Mouse (Mus musculus): ENCODE measurements around the gene Dtx1. TPM values are rescaled to one million over a fixed set of nuclear protein-coding genes. Genes with fewer than 3 reads are reported as not detected.

Gene Dtx1
- polyA plus RNA-seq (2015; fragmentation: Nextera tagmentation; extraction: Ambion mirVana) = 5.2 and 5.6 TPM in 2 replicates

GRCm38 (mm10) chr5:120711827-120712226 lies at the start of gene Dtx1:
Gene Dtx1, minus strand, starts transcription at chr5:120711927.
- Histone ChIP-seq H3K27me3 (replicated peaks) (peaks cover 52% of the 10 kb centered on the region), H3K9me3 (no peaks in the 10 kb centered on the region), H3K36me3 (no peaks in the 10 kb centered on the region), H3K4me2 (peak within 1 kb of the TSS; percentile 81), H3K4me1 (peaks cover 15% of the 10 kb centered on the region), H3K27ac (no peak within 1 kb of the TSS), H3K4me3 (replicated peaks) (peak within 1 kb of the TSS; percentile 47), H3K9ac (peak within 1 kb of the TSS; percentile 29; the same call in 1 of the 2 replicates)
- 42% methylated on average over 3 of the region's 3 CpGs for WGBS
- no peak for ATAC-seq (ENCODE audit: insufficient read depth, low FRiP score, low read depth)

GRCm38 (mm10) chr5:120754215-120754614 lies 42.5 kb upstream of the Dtx1 start:
- ATAC-seq (ENCODE audit: insufficient read depth, low FRiP score, low read depth) = no peak
- no peaks in the 10 kb centered on the region for H3K36me3 ChIP-seq
- no peaks in the 10 kb centered on the region for H3K27me3 ChIP-seq (replicated peaks)
- no peak overlapping the region for H3K27ac ChIP-seq
- H3K4me1 ChIP-seq = no peaks in the 10 kb centered on the region
- no peak overlapping the region for H3K4me3 ChIP-seq (replicated peaks)
- H3K4me2 ChIP-seq = no peak overlapping the region
- H3K9me3 ChIP-seq = no peaks in the 10 kb centered on the region
- 86% methylated on average over 4 of the region's 4 CpGs for WGBS
- H3K9ac ChIP-seq = no peak overlapping the region

GRCm38 (mm10) chr5:120752786-120753185 lies 41.1 kb upstream of the Dtx1 start:
- ATAC-seq (ENCODE audit: insufficient read depth, low FRiP score, low read depth) = no peak
- Histone ChIP-seq H3K4me1 (no peaks in the 10 kb centered on the region), H3K27ac (no peak overlapping the region), H3K36me3 (no peaks in the 10 kb centered on the region), H3K9ac (no peak overlapping the region), H3K4me3 (replicated peaks) (no peak overlapping the region), H3K9me3 (no peaks in the 10 kb centered on the region), H3K27me3 (replicated peaks) (no peaks in the 10 kb centered on the region), H3K4me2 (no peak overlapping the region)
- 71% methylated on average over 3 of the region's 3 CpGs for WGBS

- Histone ChIP-seq H3K36me3 (no peaks in the 10 kb centered on the region), H3K4me2 (no peak overlapping the region), H3K27me3 (replicated peaks) (no peaks in the 10 kb centered on the region), H3K9me3 (no peaks in the 10 kb centered on the region), H3K4me1 (no peaks in the 10 kb centered on the region), H3K4me3 (replicated peaks) (no peak overlapping the region), H3K27ac (no peak overlapping the region), H3K9ac (no peak overlapping the region)
- 68% methylated on average over 3 of the region's 3 CpGs for WGBS
- ATAC-seq (ENCODE audit: insufficient read depth, low FRiP score, low read depth) = no peak
Measured at GRCm38 (mm10) chr5:120751206-120751605, 39.5 kb upstream of the Dtx1 start.

- Histone ChIP-seq H3K27ac (no peak within 1 kb of the TSS), H3K4me3 (replicated peaks) (no peak within 1 kb of the TSS), H3K4me1 (no peaks in the 10 kb centered on the region), H3K9ac (no peak within 1 kb of the TSS), H3K36me3 (no peaks in the 10 kb centered on the region), H3K27me3 (replicated peaks) (no peaks in the 10 kb centered on the region), H3K4me2 (no peak within 1 kb of the TSS), H3K9me3 (no peaks in the 10 kb centered on the region)
- WGBS = 49% methylated on average over 5 of the region's 5 CpGs
- no peak for ATAC-seq (ENCODE audit: insufficient read depth, low FRiP score, low read depth)
Measured at GRCm38 (mm10) chr5:120749688-120750087, 38.0 kb upstream of the Dtx1 start, which contains the start of gene Oas2. Gene Oas2, minus strand, starts transcription at chr5:120749853.

- H3K4me3 ChIP-seq (replicated peaks) = no peak overlapping the region
- H3K27ac ChIP-seq = no peak overlapping the region
- H3K36me3 ChIP-seq = no peaks in the 10 kb centered on the region
- H3K27me3 ChIP-seq (replicated peaks) = 0 out of 2 replicates have a peak, but pooled peaks cover 3% of the 10 kb centered on the region
- 8% methylated on average over 5 of the region's 5 CpGs for WGBS
- ATAC-seq (ENCODE audit: insufficient read depth, low FRiP score, low read depth) = no peak
- no peaks in the 10 kb centered on the region for H3K4me1 ChIP-seq
- no peak overlapping the region for H3K9ac ChIP-seq
- no peaks in the 10 kb centered on the region for H3K9me3 ChIP-seq
- H3K4me2 ChIP-seq = no peak overlapping the region
Measured at GRCm38 (mm10) chr5:120746451-120746850, 34.7 kb upstream of the Dtx1 start.

- Histone ChIP-seq H3K9me3 (no peaks in the 10 kb centered on the region), H3K27me3 (replicated peaks) (peaks cover 3% of the 10 kb centered on the region; the same call in 1 of the 2 replicates), H3K36me3 (no peaks in the 10 kb centered on the region), H3K27ac (no peak overlapping the region), H3K4me2 (no peak overlapping the region), H3K4me1 (no peaks in the 10 kb centered on the region), H3K4me3 (replicated peaks) (no peak overlapping the region), H3K9ac (no peak overlapping the region)
- 27% methylated on average over 4 of the region's 4 CpGs for WGBS
- ATAC-seq (ENCODE audit: insufficient read depth, low FRiP score, low read depth) = no peak
Measured at GRCm38 (mm10) chr5:120742125-120742524, 30.4 kb upstream of the Dtx1 start.

- no peaks in the 10 kb centered on the region for H3K9me3 ChIP-seq
- no peak overlapping the region for H3K4me2 ChIP-seq
- H3K9ac ChIP-seq = no peak overlapping the region
- ATAC-seq (ENCODE audit: insufficient read depth, low FRiP score, low read depth) = no peak
- H3K27ac ChIP-seq = no peak overlapping the region
- no peak overlapping the region for H3K4me3 ChIP-seq (replicated peaks)
- H3K27me3 ChIP-seq (replicated peaks) = no peaks in the 10 kb centered on the region; the same call in 1 of the 2 replicates
- no peaks in the 10 kb centered on the region for H3K4me1 ChIP-seq
- 55% methylated on average over 9 of the region's 14 CpGs for WGBS
- no peaks in the 10 kb centered on the region for H3K36me3 ChIP-seq
Measured at GRCm38 (mm10) chr5:120734380-120734990, 22.8 kb upstream of the Dtx1 start.

GRCm38 (mm10) chr5:120733696-120734095 lies 22.0 kb upstream of the Dtx1 start:
- H3K9me3 ChIP-seq = no peaks in the 10 kb centered on the region
- no peaks in the 10 kb centered on the region; the same call in 1 of the 2 replicates for H3K27me3 ChIP-seq (replicated peaks)
- no peaks in the 10 kb centered on the region for H3K36me3 ChIP-seq
- H3K4me2 ChIP-seq = no peak overlapping the region
- no peak overlapping the region for H3K27ac ChIP-seq
- H3K4me3 ChIP-seq (replicated peaks) = no peak overlapping the region
- H3K9ac ChIP-seq = no peak overlapping the region
- H3K4me1 ChIP-seq = no peaks in the 10 kb centered on the region
- ATAC-seq (ENCODE audit: insufficient read depth, low FRiP score, low read depth) = no peak
- 94% methylated on average over 3 of the region's 3 CpGs for WGBS

GRCm38 (mm10) chr5:120732740-120733139 lies 21.0 kb upstream of the Dtx1 start:
- no peak for ATAC-seq (ENCODE audit: insufficient read depth, low FRiP score, low read depth)
- Histone ChIP-seq H3K4me1 (no peaks in the 10 kb centered on the region), H3K27me3 (replicated peaks) (no peaks in the 10 kb centered on the region), H3K36me3 (no peaks in the 10 kb centered on the region), H3K4me2 (no peak overlapping the region), H3K4me3 (replicated peaks) (no peak overlapping the region), H3K27ac (no peak overlapping the region), H3K9ac (no peak overlapping the region), H3K9me3 (no peaks in the 10 kb centered on the region)
- 79% methylated on average over 1 of the region's 1 CpGs for WGBS

- Histone ChIP-seq H3K9me3 (no peaks in the 10 kb centered on the region), H3K4me3 (replicated peaks) (no peak overlapping the region), H3K27me3 (replicated peaks) (no peaks in the 10 kb centered on the region), H3K36me3 (no peaks in the 10 kb centered on the region), H3K4me1 (no peaks in the 10 kb centered on the region), H3K4me2 (no peak overlapping the region), H3K9ac (no peak overlapping the region), H3K27ac (no peak overlapping the region)
- 72% methylated on average over 10 of the region's 10 CpGs for WGBS
- no peak for ATAC-seq (ENCODE audit: insufficient read depth, low FRiP score, low read depth)
Measured at GRCm38 (mm10) chr5:120729319-120729718, 17.6 kb upstream of the Dtx1 start.

- no peaks in the 10 kb centered on the region for H3K36me3 ChIP-seq
- WGBS = 64% methylated on average over 12 of the region's 12 CpGs
- no peak overlapping the region for H3K4me2 ChIP-seq
- no peaks in the 10 kb centered on the region for H3K27me3 ChIP-seq (replicated peaks)
- no peaks in the 10 kb centered on the region for H3K4me1 ChIP-seq
- no peaks in the 10 kb centered on the region for H3K9me3 ChIP-seq
- H3K9ac ChIP-seq = no peak overlapping the region
- H3K4me3 ChIP-seq (replicated peaks) = no peak overlapping the region
- H3K27ac ChIP-seq = no peak overlapping the region
- no peak for ATAC-seq (ENCODE audit: insufficient read depth, low FRiP score, low read depth)
Measured at GRCm38 (mm10) chr5:120725811-120726455, 14.2 kb upstream of the Dtx1 start.

Data from stomach, embryonic 15.5 days (tissue).